Mouse (Mus musculus): ENCODE data around the gene Dnttip1. TPM values are rescaled to one million over a fixed set of nuclear protein-coding genes. Genes with fewer than 3 reads are reported as not detected.
A peak's percentile ranks its signal among the peaks of the same experiment; 100 is the strongest.

Gene Dnttip1
- total and polyA plus RNA-seq, 2 experiments from 2014 or later = 24.9 to 53.9 TPM

- no peak for TF ChIP-seq CTCF (IDR thresholded peaks at IDR 0.05; ENCODE audit: low read depth)
- H3K4me1 ChIP-seq (ENCODE audit: insufficient read depth, low read length) = peaks cover 9% of the 10 kb centered on the region
- WGBS = 80% methylated on average over 8 of the region's 8 CpGs
- no peak overlapping the region for H3K9ac ChIP-seq (replicated peaks; ENCODE audit: low read length)
- H3K4me3 ChIP-seq (ENCODE audit: low read length) = peak overlapping the region; percentile 73
- H3K9me3 ChIP-seq (ENCODE audit: low read length) = no peaks in the 10 kb centered on the region
- ATAC-seq = no peak
- H3K27me3 ChIP-seq (ENCODE audit: insufficient read depth, low read length) = no peaks in the 10 kb centered on the region
- H3K4me2 ChIP-seq (ENCODE audit: low read depth, low read length) = peak overlapping the region; percentile 99
- no peak for DNase-seq (ENCODE audit: low spot score)
- H3K36me3 ChIP-seq (ENCODE audit: insufficient read depth, low read length) = peaks cover 19% of the 10 kb centered on the region; the same call in 1 of the 2 replicates
- H3K27ac ChIP-seq = no peak overlapping the region
Measured at GRCm38 (mm10) chr2:164771123-164771522, 25.3 kb downstream of the Dnttip1 start.

GRCm38 (mm10) chr2:164773229-164773988, 27.6 kb downstream of the Dnttip1 start:
- 79% methylated on average over 14 of the region's 14 CpGs for WGBS
- H3K9ac ChIP-seq (replicated peaks; ENCODE audit: low read length) = no peak overlapping the region
- H3K4me3 ChIP-seq (ENCODE audit: low read length) = no peak overlapping the region
- H3K27me3 ChIP-seq (ENCODE audit: insufficient read depth, low read length) = no peaks in the 10 kb centered on the region
- no peak for ATAC-seq
- no peaks in the 10 kb centered on the region for H3K36me3 ChIP-seq (ENCODE audit: insufficient read depth, low read length)
- DNase-seq (ENCODE audit: low spot score) = no peak
- H3K9me3 ChIP-seq (ENCODE audit: low read length) = no peaks in the 10 kb centered on the region
- no peak overlapping the region for H3K4me2 ChIP-seq (ENCODE audit: low read depth, low read length)
- peaks cover 9% of the 10 kb centered on the region for H3K4me1 ChIP-seq (ENCODE audit: insufficient read depth, low read length)
- no peak overlapping the region for H3K27ac ChIP-seq
- TF ChIP-seq CTCF (IDR thresholded peaks at IDR 0.05; ENCODE audit: low read depth) = no peak

DNA sequence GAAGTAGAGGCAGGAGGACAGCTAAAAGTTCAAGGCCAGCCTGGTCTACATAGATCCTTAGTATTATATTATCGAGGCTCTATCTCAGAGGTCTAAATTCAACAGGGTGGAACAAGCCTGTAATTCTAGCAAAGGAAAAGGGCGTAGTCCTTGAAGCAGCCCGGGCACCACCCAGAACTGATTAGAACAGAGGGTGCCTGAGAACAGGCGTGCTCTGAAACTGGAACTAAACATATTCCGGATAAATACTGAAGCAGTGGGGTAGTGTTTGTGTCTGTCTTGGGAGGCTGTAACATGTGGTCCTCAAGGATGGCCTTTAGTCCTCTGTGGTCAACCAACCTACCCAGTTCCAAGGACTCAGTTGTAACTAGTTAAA, 28.2 kb downstream of the Dnttip1 start:
- H3K9ac ChIP-seq (replicated peaks; ENCODE audit: low read length) = no peak overlapping the region
- no peaks in the 10 kb centered on the region for H3K27me3 ChIP-seq (ENCODE audit: insufficient read depth, low read length)
- H3K4me2 ChIP-seq (ENCODE audit: low read depth, low read length) = no peak overlapping the region
- 86% methylated on average over 5 of the region's 5 CpGs for WGBS
- DNase-seq (ENCODE audit: low spot score) (no peak), ATAC-seq (no peak)
- no peak overlapping the region for H3K27ac ChIP-seq
- TF ChIP-seq CTCF (IDR thresholded peaks at IDR 0.05; ENCODE audit: low read depth) = no peak
- H3K4me3 ChIP-seq (ENCODE audit: low read length) = no peak overlapping the region
- peaks cover 9% of the 10 kb centered on the region for H3K4me1 ChIP-seq (ENCODE audit: insufficient read depth, low read length)
- H3K36me3 ChIP-seq (ENCODE audit: insufficient read depth, low read length) = no peaks in the 10 kb centered on the region
- H3K9me3 ChIP-seq (ENCODE audit: low read length) = no peaks in the 10 kb centered on the region

DNA sequence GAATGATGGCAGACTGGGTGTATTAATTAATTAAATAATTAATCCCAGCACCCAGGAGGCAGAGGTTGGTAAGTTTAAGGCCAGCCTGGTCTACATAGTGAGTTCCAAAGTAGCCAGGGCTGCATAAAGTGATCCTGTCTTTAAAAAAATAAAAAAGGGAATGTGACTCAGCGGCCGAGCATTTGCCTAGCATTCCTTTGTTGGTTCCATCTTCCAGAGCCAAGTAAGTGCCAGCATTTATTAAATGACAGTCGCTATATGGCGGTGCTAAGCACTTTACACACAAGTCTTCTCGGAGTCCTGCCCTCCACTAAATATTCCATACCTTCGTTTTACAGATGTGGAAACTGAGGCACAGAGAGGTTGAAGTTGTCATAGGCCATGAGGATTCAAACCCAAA, 30.3 kb downstream of the Dnttip1 start:
- no peaks in the 10 kb centered on the region for H3K9me3 ChIP-seq (ENCODE audit: low read length)
- no peak overlapping the region for H3K27ac ChIP-seq
- no peak overlapping the region for H3K9ac ChIP-seq (replicated peaks; ENCODE audit: low read length)
- DNase-seq (ENCODE audit: low spot score) (no peak), ATAC-seq (no peak)
- H3K4me1 ChIP-seq (ENCODE audit: insufficient read depth, low read length) = no peaks in the 10 kb centered on the region
- TF ChIP-seq CTCF (IDR thresholded peaks at IDR 0.05; ENCODE audit: low read depth) = no peak
- no peak overlapping the region for H3K4me2 ChIP-seq (ENCODE audit: low read depth, low read length)
- H3K27me3 ChIP-seq (ENCODE audit: insufficient read depth, low read length) = no peaks in the 10 kb centered on the region
- H3K36me3 ChIP-seq (ENCODE audit: insufficient read depth, low read length) = no peaks in the 10 kb centered on the region
- 89% methylated on average over 6 of the region's 6 CpGs for WGBS
- H3K4me3 ChIP-seq (ENCODE audit: low read length) = no peak overlapping the region

- H3K4me1 ChIP-seq (ENCODE audit: insufficient read depth, low read length) = no peaks in the 10 kb centered on the region
- no peak overlapping the region for H3K4me2 ChIP-seq (ENCODE audit: low read depth, low read length)
- ATAC-seq (no peak), DNase-seq (ENCODE audit: low spot score) (no peak)
- no peaks in the 10 kb centered on the region for H3K9me3 ChIP-seq (ENCODE audit: low read length)
- WGBS = 77% methylated on average over 17 of the region's 17 CpGs
- H3K9ac ChIP-seq (replicated peaks; ENCODE audit: low read length) = no peak overlapping the region
- H3K27me3 ChIP-seq (ENCODE audit: insufficient read depth, low read length) = no peaks in the 10 kb centered on the region
- H3K4me3 ChIP-seq (ENCODE audit: low read length) = no peak overlapping the region
- no peak overlapping the region for H3K27ac ChIP-seq
- TF ChIP-seq CTCF (IDR thresholded peaks at IDR 0.05; ENCODE audit: low read depth) = no peak
- H3K36me3 ChIP-seq (ENCODE audit: insufficient read depth, low read length) = no peaks in the 10 kb centered on the region
Measured at GRCm38 (mm10) chr2:164776801-164777200, 31.0 kb downstream of the Dnttip1 start.

DNA sequence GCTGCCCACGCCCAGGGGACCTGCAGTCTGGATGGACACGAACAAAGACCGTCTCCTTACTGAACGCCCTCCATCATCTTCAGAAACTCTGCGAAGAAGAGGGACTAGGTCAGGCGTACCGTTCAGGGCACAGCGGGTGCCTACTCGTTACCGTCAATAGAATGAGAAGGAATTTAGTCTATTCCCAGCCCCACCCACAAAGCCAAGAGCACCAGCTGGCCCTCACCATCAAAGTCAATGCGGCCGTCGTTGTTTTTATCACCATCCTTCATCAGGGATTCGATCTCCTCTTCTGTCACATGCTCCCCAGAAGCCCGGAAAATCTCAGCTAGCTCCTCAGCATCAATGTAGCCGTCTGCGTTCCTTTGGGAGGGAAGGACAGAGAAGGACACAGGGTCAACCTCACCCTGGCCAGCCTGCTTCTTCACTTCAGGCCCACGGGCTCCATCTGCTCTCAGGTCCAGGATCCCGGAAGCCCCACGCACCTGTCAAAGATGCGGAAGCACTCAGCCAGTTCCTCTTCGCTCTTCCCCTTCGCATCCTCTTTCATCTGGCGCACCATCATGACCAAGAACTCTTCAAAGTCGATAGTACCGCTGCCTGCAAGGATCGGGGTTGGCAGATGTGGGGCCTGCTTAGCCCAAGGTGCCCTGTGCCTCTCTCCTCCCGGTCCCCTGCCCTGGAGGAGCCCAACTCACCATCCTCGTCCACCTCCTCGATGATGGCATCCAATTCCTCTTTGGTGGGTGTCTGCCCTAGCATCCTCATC, 31.6 kb downstream of the Dnttip1 start:
- Histone ChIP-seq H3K27me3 (ENCODE audit: insufficient read depth, low read length) (no peaks in the 10 kb centered on the region), H3K9ac (replicated peaks; ENCODE audit: low read length) (no peak overlapping the region), H3K4me2 (ENCODE audit: low read depth, low read length) (no peak overlapping the region), H3K4me1 (ENCODE audit: insufficient read depth, low read length) (no peaks in the 10 kb centered on the region), H3K4me3 (ENCODE audit: low read length) (no peak overlapping the region), H3K36me3 (ENCODE audit: insufficient read depth, low read length) (no peaks in the 10 kb centered on the region), H3K9me3 (ENCODE audit: low read length) (no peaks in the 10 kb centered on the region), H3K27ac (no peak overlapping the region)
- no peak for TF ChIP-seq CTCF (IDR thresholded peaks at IDR 0.05; ENCODE audit: low read depth)
- 84% methylated on average over 30 of the region's 30 CpGs for WGBS
- ATAC-seq (no peak), DNase-seq (ENCODE audit: low spot score) (no peak)

- Histone ChIP-seq H3K27me3 (ENCODE audit: insufficient read depth, low read length) (no peaks in the 10 kb centered on the region), H3K36me3 (ENCODE audit: insufficient read depth, low read length) (no peaks in the 10 kb centered on the region), H3K27ac (no peak overlapping the region), H3K9ac (replicated peaks; ENCODE audit: low read length) (no peak overlapping the region), H3K9me3 (ENCODE audit: low read length) (no peaks in the 10 kb centered on the region), H3K4me1 (ENCODE audit: insufficient read depth, low read length) (no peaks in the 10 kb centered on the region), H3K4me2 (ENCODE audit: low read depth, low read length) (no peak overlapping the region), H3K4me3 (ENCODE audit: low read length) (no peak overlapping the region)
- no peak for TF ChIP-seq CTCF (IDR thresholded peaks at IDR 0.05; ENCODE audit: low read depth)
- WGBS = 91% methylated on average over 11 of the region's 11 CpGs
- ATAC-seq = no peak
- DNase-seq (ENCODE audit: low spot score) = no peak
Measured at GRCm38 (mm10) chr2:164778015-164778287, 32.2 kb downstream of the Dnttip1 start.
